Mouse (Mus musculus) brain, embryonic 14.5 days (tissue): ENCODE measurements around the gene Pofut2.

Source experiments
- CTCF ChIP-seq: fragments of 200-500 bp; IDR thresholded peaks from 2 replicates; pipeline ENCODE4 v1.5.1; 2012; ENCODE audit warnings: inconsistent platforms, mild to moderate bottlenecking, moderate library complexity, borderline replicate concordance; ENCODE audit not compliant: insufficient read depth, insufficient read length; ENCODE audit errors: extremely low read depth
- POLR2A ChIP-seq: fragments of 200-500 bp; IDR thresholded peaks from 2 replicates; pipeline ENCODE4 v1.6.1; 2012; ENCODE audit warnings: mild to moderate bottlenecking, inconsistent platforms, borderline replicate concordance; ENCODE audit not compliant: poor library complexity, insufficient read depth, insufficient read length, severe bottlenecking; ENCODE audit errors: extremely low read depth

GRCm38 (mm10) chr10:77214586-77214985 lies 44.4 kb upstream of the Pofut2 start:
- TF ChIP-seq CTCF: no peak
- TF ChIP-seq POLR2A: no peak
